Mouse (Mus musculus) heart, embryonic 15.5 days (tissue): ENCODE results near the gene Jkamp. TPM values are rescaled to one million over a fixed set of nuclear protein-coding genes. Genes with fewer than 3 reads are reported as not detected.
"Not testable (repeated sequence)": the region's sequence is repeated elsewhere in the genome, so short reads cannot be mapped to it uniquely, and the experiment has no call there.

Experiments
- ATAC-seq: fragments of 200-750 bp; cut with Nextera tagmentation; replicated peaks from 2 replicates; pipeline ENCODE4 v1.8.0; 2017; ENCODE audit warnings: low read depth, moderate TSS enrichment; ENCODE audit not compliant: insufficient number of reproducible peaks, insufficient read depth, low FRiP score
- H3K27ac ChIP-seq: fragments of 300-500 bp; sonication (generic); 2 replicates; pipeline ENCODE4 v1.5.1; 2015; ENCODE audit warnings: mild to moderate bottlenecking, inconsistent platforms
- H3K27me3 ChIP-seq: fragments of 300-500 bp; sonication (generic); 2 replicates; pipeline ENCODE4 v1.6.1; 2015; ENCODE audit warnings: inconsistent platforms
- H3K36me3 ChIP-seq: fragments of 300-500 bp; sonication (generic); 2 replicates; pipeline ENCODE4 v1.6.1; 2015; ENCODE audit warnings: mild to moderate bottlenecking, inconsistent platforms
- H3K4me1 ChIP-seq: fragments of 300-500 bp; sonication (generic); replicated peaks from 2 replicates; pipeline ENCODE4 v1.6.1; 2015; ENCODE audit warnings: inconsistent platforms
- H3K4me2 ChIP-seq: fragments of 300-500 bp; sonication (generic); 2 replicates; pipeline ENCODE4 v1.6.1; 2015; ENCODE audit warnings: inconsistent platforms, mild to moderate bottlenecking, moderate library complexity
- H3K4me3 ChIP-seq: fragments of 300-500 bp; sonication (generic); 2 replicates; pipeline ENCODE4 v1.5.1; 2015; ENCODE audit warnings: mild to moderate bottlenecking, inconsistent platforms
- H3K9ac ChIP-seq: fragments of 300-500 bp; sonication (generic); 2 replicates; pipeline ENCODE4 v1.6.1; 2015; ENCODE audit warnings: mild to moderate bottlenecking, inconsistent platforms
- H3K9me3 ChIP-seq: fragments of 300-500 bp; sonication (generic); replicated peaks from 2 replicates; pipeline ENCODE4 v1.6.1; 2016; ENCODE audit warnings: inconsistent platforms
- WGBS: fragments of 180-500 bp; shearing (Covaris S2); methylation state at CpG from one replicate; pipeline ENCODE4 v1.1.7; 2015; ENCODE audit warnings: mixed read lengths; 5-methylcytosine and 5-hydroxymethylcytosine counted together
- polyA plus RNA-seq: library from polyadenylated mRNA; unstranded; fragments of >200 nt; fragmentation: Nextera tagmentation; extraction: Ambion mirVana; gene quantifications from 2 replicates; pipeline ENCODE4 v1.2.1, GENCODE M21; 2015

Jkamp gene
- 65.8 and 73.2 TPM in 2 replicates for polyA plus RNA-seq

GRCm38 (mm10) chr12:72085329-72086165 lies at the start of gene Jkamp, which contains the start of gene L3hypdh:
Jkamp (plus strand) TSS chr12:72085589.
L3hypdh (minus strand) TSS chr12:72085439.
- Histone ChIP-seq H3K27me3 (no peaks in the 10 kb centered on the region), H3K4me3 (peak within 1 kb of the TSS; percentile 77), H3K9ac (peak within 1 kb of the TSS; percentile 79), H3K9me3 (no peaks in the 10 kb centered on the region), H3K27ac (peak within 1 kb of the TSS; percentile 97), H3K4me1 (peaks cover 28% of the 10 kb centered on the region), H3K4me2 (peak within 1 kb of the TSS; percentile 84), H3K36me3 (peaks cover 7% of the 10 kb centered on the region; the same call in 1 of the 2 replicates)
- ATAC-seq = peak; percentile 96
- WGBS = under 1% methylated on average over 57 of the region's 60 CpGs

GRCm38 (mm10) chr12:72036097-72036661 lies 49.2 kb upstream of the Jkamp start:
- WGBS = 24% methylated on average over 9 of the region's 9 CpGs
- no peaks in the 10 kb centered on the region for H3K27me3 ChIP-seq
- no peaks in the 10 kb centered on the region for H3K9me3 ChIP-seq
- H3K36me3 ChIP-seq = no peaks in the 10 kb centered on the region
- H3K27ac ChIP-seq = peak overlapping the region; percentile 76
- H3K4me3 ChIP-seq = no peak overlapping the region
- no peak overlapping the region for H3K4me2 ChIP-seq
- H3K4me1 ChIP-seq = peaks cover 24% of the 10 kb centered on the region
- ATAC-seq = peak; percentile 39; the same call in 1 of the 2 replicates
- H3K9ac ChIP-seq = no peak overlapping the region; the same call in 1 of the 2 replicates

GRCm38 (mm10) chr12:72037049-72037448 lies 48.3 kb upstream of the Jkamp start:
- Histone ChIP-seq H3K4me3 (no peak overlapping the region), H3K9ac (no peak overlapping the region), H3K4me2 (no peak overlapping the region), H3K36me3 (no peaks in the 10 kb centered on the region), H3K27ac (peak overlapping the region; percentile 76; the same call in 1 of the 2 replicates), H3K27me3 (no peaks in the 10 kb centered on the region), H3K4me1 (peaks cover 24% of the 10 kb centered on the region), H3K9me3 (no peaks in the 10 kb centered on the region)
- no peak for ATAC-seq
- 68% methylated on average over 6 of the region's 6 CpGs for WGBS

- no peaks in the 10 kb centered on the region for H3K9me3 ChIP-seq
- H3K27ac ChIP-seq = peak overlapping the region; percentile 21; the same call in 1 of the 2 replicates
- 22% methylated on average over 2 of the region's 2 CpGs for WGBS
Observed at GRCm38 (mm10) chr12:72038866-72039265, 46.5 kb upstream of the Jkamp start.

GRCm38 (mm10) chr12:72039501-72039900 lies 45.9 kb upstream of the Jkamp start:
- Histone ChIP-seq H3K4me3 (no peak overlapping the region), H3K27ac (peak overlapping the region; percentile 21; the same call in 1 of the 2 replicates), H3K4me2 (no peak overlapping the region), H3K4me1 (peaks cover 24% of the 10 kb centered on the region), H3K36me3 (no peaks in the 10 kb centered on the region), H3K9ac (no peak overlapping the region), H3K9me3 (no peaks in the 10 kb centered on the region), H3K27me3 (no peaks in the 10 kb centered on the region)
- WGBS = 34% methylated on average over 8 of the region's 8 CpGs
- ATAC-seq = no peak

More at GRCm38 (mm10) chr12:72038866-72039265, 46.5 kb upstream of the Jkamp start:
- Histone ChIP-seq H3K4me3 (no peak overlapping the region), H3K36me3 (no peaks in the 10 kb centered on the region), H3K4me1 (peaks cover 24% of the 10 kb centered on the region), H3K4me2 (no peak overlapping the region), H3K9ac (no peak overlapping the region), H3K27me3 (no peaks in the 10 kb centered on the region)
- no peak for ATAC-seq

- H3K36me3 ChIP-seq = no peaks in the 10 kb centered on the region
- WGBS = 87% methylated on average over 3 of the region's 3 CpGs
- no peaks in the 10 kb centered on the region for H3K27me3 ChIP-seq
- no peak overlapping the region for H3K27ac ChIP-seq
- peaks cover 21% of the 10 kb centered on the region for H3K4me1 ChIP-seq
- H3K4me3 ChIP-seq = no peak overlapping the region
- no peak overlapping the region for H3K9ac ChIP-seq
- H3K4me2 ChIP-seq = no peak overlapping the region
- ATAC-seq = no peak
- H3K9me3 ChIP-seq = no peaks in the 10 kb centered on the region
Observed at GRCm38 (mm10) chr12:72041238-72041637, 44.2 kb upstream of the Jkamp start.

- Histone ChIP-seq H3K4me3 (no peak overlapping the region), H3K9ac (no peak overlapping the region), H3K4me2 (no peak overlapping the region), H3K27me3 (no peaks in the 10 kb centered on the region), H3K27ac (no peak overlapping the region), H3K9me3 (no peaks in the 10 kb centered on the region), H3K4me1 (no peaks in the 10 kb centered on the region), H3K36me3 (no peaks in the 10 kb centered on the region)
- ATAC-seq = no peak
- WGBS = 3% methylated on average over 2 of the region's 2 CpGs
Observed at GRCm38 (mm10) chr12:72047513-72047912, 37.9 kb upstream of the Jkamp start.

GRCm38 (mm10) chr12:72050156-72050555 lies 35.2 kb upstream of the Jkamp start:
- not testable (repeated sequence) for H3K9me3 ChIP-seq, H3K27me3 ChIP-seq, H3K27ac ChIP-seq, H3K36me3 ChIP-seq, H3K4me3 ChIP-seq, H3K4me2 ChIP-seq, H3K4me1 ChIP-seq, H3K9ac ChIP-seq, ATAC-seq
- 81% methylated on average over 5 of the region's 5 CpGs for WGBS

- H3K36me3 ChIP-seq = no peaks in the 10 kb centered on the region
- no peak overlapping the region for H3K4me3 ChIP-seq
- no peaks in the 10 kb centered on the region for H3K9me3 ChIP-seq
- H3K27me3 ChIP-seq = no peaks in the 10 kb centered on the region
- ATAC-seq = no peak
- no peak overlapping the region for H3K9ac ChIP-seq
- H3K4me1 ChIP-seq = no peaks in the 10 kb centered on the region
- H3K27ac ChIP-seq = no peak overlapping the region
- 88% methylated on average over 4 of the region's 4 CpGs for WGBS
- H3K4me2 ChIP-seq = no peak overlapping the region
Observed at GRCm38 (mm10) chr12:72050821-72051220, 34.6 kb upstream of the Jkamp start.

GRCm38 (mm10) chr12:72052571-72052970 lies 32.8 kb upstream of the Jkamp start:
- no peak overlapping the region for H3K4me3 ChIP-seq
- H3K27ac ChIP-seq = no peak overlapping the region
- H3K27me3 ChIP-seq = no peaks in the 10 kb centered on the region
- H3K4me2 ChIP-seq = no peak overlapping the region
- H3K36me3 ChIP-seq = no peaks in the 10 kb centered on the region
- no peak overlapping the region for H3K9ac ChIP-seq
- no peak for ATAC-seq
- H3K4me1 ChIP-seq = no peaks in the 10 kb centered on the region
- WGBS = 85% methylated on average over 6 of the region's 6 CpGs
- H3K9me3 ChIP-seq = no peaks in the 10 kb centered on the region

GRCm38 (mm10) chr12:72053303-72053702 lies 32.1 kb upstream of the Jkamp start:
- WGBS = 35% methylated on average over 6 of the region's 6 CpGs
- no peak overlapping the region for H3K4me2 ChIP-seq
- H3K9ac ChIP-seq = no peak overlapping the region
- no peaks in the 10 kb centered on the region for H3K27me3 ChIP-seq
- no peaks in the 10 kb centered on the region for H3K9me3 ChIP-seq
- H3K4me1 ChIP-seq = no peaks in the 10 kb centered on the region
- ATAC-seq = no peak
- no peak overlapping the region for H3K4me3 ChIP-seq
- H3K27ac ChIP-seq = no peak overlapping the region
- no peaks in the 10 kb centered on the region for H3K36me3 ChIP-seq
